Mouse (Mus musculus): ENCODE results near the gene Syngap1.

- TF ChIP-seq CTCF (IDR thresholded peaks at IDR 0.05; ENCODE audit: borderline replicate concordance, control insufficient read depth, extremely low read depth, insufficient read depth, low read length, poor library complexity) (no peak), POLR2A (IDR thresholded peaks at IDR 0.05; ENCODE audit: control insufficient read depth, extremely low read depth, insufficient read depth, low read length, poor library complexity) (no peak)
Measured at GRCm38 (mm10) chr17:26915248-26915647, 25.8 kb upstream of the Syngap1 start.
